Mouse (Mus musculus): ENCODE results near the gene Map3k4. TPM values are rescaled to one million over a fixed set of nuclear protein-coding genes. Genes with fewer than 3 reads are reported as not detected.

The Map3k4 gene
- polyA plus RNA-seq, 1 experiment = 12.3 TPM

DNA sequence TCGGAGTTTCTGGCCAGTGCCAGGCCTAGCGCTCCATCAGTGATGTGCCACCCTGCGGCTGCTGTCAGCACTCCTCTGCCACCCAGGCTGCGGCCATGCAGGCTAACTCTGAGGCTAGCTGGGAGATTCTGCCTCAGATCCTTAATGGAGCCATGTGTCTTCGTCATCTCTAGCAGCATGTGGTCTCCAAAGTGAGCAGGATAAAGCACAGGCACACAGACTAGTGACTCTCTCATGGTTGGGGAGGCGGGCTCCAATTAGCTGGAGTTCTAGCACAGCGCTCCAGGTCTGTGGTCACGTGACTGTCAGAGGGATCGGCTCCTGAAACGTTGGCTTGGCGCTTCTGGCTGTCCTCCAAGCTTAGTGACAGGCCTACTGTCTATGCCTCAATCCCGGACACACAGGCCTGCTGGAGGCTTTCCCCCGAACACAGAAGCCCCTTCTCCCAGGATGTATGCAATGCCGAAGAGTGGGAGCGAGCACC is 115.1 kb downstream of the Map3k4 start:
- DNase-seq (ENCODE audit: low read depth, low spot score) = no peak
- WGBS = 83% methylated on average over 15 of the region's 15 CpGs

DNA sequence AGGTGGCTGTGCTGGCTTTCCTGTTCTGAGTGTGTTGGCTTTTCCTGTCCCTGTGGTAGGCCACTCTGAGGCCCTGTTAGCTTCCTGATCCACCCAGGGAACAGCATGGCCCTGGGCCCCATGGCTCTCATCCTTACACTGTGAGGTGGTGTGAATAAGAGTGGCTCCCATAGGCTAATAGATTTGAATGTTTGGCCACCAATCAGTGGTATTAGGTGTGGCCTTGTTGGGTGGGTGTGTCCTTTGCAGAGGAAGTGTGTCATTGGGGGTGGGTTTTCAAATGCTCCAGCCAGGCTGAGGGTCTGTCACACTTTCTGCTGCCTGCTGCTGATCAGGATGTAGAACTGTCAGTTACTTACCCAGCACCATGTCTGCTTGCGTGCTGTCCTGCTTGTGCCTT is 117.5 kb downstream of the Map3k4 start:
- DNase-seq (ENCODE audit: low read depth, low spot score) = no peak
- whole genome bisulfite sequencing = 97% methylated on average over 1 of the region's 1 CpGs

DNA sequence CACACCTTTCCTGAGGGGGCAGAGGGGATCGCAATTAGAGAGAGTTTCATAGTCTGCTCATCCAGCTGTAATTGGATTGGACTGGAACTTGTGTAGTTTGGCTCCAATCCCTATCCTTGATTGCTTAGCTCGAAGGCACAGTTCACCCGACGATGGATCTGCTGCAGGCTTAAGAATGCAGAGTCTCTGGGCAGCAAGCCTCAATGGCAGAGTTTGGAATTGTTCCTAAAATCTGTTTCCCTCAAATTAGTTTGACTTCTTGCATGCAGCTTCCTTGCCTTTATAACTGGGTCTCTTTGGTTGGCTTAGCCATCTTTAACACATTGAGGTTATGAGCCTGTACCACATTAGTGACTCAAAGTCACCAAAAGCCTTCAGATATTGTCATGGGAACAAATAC is 118.7 kb downstream of the Map3k4 start:
- DNase-seq (ENCODE audit: low read depth, low spot score) = no peak
- WGBS = 28% methylated on average over 4 of the region's 4 CpGs

DNA sequence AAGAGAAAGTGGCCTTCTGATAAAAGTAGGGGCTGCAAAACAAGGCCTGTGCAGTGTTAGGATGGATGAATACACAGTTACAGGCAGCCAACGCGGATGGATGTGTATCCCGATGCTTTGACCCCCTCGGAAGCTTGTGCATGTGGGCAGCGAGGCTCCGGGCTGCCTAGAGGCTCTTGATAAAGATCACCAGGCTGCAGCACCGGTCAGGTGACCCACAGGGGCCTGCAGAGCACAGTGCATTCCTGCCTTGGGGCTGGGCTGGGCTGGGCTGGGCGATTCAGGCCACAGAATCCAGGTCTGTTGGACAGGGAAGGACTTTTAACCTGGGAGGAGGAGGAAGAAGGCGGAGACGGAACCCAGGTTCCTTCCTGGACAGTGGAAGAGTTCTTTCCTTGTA is 123.0 kb downstream of the Map3k4 start:
- 26% methylated on average over 10 of the region's 10 CpGs for WGBS
- peak; percentile 64 for DNase-seq (ENCODE audit: low read depth, low spot score)

DNA sequence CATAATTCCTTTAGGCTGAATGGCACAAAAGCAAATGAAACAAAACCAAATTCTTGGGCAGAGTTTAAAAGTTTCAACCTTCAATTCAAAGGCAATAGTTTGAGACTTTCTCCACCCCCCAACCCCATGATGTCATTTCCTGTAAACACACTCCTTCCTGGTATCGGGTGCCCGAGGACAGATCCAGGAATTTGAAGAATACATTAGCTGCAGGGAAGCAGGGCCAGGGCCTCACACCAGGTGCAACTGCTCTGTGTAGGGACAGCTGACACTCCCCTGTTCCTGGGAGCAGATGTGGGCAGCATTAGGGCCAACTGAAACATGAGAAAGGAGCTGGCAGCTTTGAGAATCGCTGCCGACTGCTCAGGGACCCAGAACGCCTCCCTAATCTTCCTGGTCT is 123.5 kb downstream of the Map3k4 start:
- 25% methylated on average over 5 of the region's 5 CpGs for WGBS
- no peak for DNase-seq (ENCODE audit: low read depth, low spot score)

DNA sequence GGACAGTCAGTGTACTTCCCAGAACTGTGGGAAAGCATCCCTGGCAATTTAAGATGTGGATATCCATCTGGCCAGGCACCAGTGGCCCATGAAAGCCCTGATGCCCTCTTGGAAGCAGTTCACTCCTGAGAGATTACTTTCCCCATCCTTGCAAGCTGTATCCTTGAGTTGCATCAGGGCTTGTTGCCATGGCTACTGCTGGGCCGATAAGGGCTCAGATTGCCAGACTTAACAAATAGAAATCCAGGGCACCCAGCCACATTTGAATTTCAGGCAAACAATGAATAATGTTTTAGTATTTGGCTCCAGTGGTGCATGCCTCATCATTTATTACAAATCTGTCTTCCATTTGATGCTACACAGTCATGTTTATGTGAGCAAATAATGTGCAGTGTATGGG is 130.8 kb downstream of the Map3k4 start:
- no peak for DNase-seq (ENCODE audit: low read depth, low spot score)
- 16% methylated on average over 1 of the region's 1 CpGs for WGBS

DNA sequence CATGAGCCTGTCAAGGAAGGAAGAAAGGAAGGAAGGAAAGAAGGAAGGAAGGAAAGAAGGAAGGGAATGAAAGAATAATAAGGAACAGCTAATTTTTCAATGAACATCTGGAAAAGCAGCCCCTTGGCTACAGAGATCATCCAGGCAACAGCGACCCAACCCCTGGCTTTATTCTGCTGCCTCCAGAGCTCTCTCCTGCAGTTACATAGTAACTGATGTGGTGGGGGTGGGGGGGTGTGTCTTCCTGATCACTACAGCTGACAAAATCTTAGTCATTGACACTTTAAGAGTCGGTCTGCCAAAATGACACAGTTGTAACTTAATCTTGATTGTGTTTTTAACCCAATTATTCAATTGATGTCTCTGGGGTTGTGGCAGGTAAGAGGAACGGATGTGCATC is 132.3 kb downstream of the Map3k4 start:
- no peak for DNase-seq (ENCODE audit: low read depth, low spot score)
- 85% methylated on average over 3 of the region's 3 CpGs for WGBS

DNA sequence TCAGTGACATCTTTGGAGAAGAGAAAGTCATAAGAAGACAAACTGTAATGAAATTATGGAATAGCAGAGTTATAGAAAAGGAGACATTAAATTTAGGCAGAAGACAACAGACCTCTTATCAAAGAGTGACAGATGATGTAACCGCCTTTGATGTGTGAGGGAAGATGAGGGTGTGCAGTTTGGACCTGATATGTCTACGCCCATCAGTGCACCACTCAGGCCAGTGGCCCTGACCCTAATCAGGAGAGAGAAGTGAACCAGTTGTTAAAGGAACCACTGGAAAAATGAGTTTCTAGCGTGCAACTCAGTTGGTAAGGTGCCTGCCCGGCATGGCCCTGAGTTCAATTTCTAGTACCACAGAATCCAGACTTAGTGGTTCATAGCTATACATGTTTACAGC is 132.7 kb downstream of the Map3k4 start:
- 94% methylated on average over 4 of the region's 4 CpGs for WGBS
- no peak for DNase-seq (ENCODE audit: low read depth, low spot score)

DNA sequence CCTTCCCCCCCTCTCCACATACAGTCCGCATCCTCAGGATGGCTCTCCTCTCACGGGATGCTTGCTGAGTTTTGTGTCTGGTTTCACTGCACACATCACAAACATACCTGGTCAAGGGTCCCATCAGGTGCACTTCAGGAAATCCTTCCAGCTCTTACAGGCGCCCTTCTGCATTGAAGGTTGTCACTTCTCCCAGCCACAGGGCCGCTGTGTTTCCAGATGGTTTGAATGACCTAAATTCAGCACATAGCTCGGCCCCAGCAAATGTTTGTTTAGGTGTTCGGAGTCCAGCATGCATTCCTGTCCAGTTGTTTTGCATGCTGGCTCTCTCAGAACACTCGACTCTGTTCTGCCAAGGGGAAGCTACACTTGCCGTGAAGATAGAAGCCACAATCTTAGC is 134.3 kb downstream of the Map3k4 start:
- no peak for DNase-seq (ENCODE audit: low read depth, low spot score)
- 64% methylated on average over 8 of the region's 8 CpGs for WGBS

DNA sequence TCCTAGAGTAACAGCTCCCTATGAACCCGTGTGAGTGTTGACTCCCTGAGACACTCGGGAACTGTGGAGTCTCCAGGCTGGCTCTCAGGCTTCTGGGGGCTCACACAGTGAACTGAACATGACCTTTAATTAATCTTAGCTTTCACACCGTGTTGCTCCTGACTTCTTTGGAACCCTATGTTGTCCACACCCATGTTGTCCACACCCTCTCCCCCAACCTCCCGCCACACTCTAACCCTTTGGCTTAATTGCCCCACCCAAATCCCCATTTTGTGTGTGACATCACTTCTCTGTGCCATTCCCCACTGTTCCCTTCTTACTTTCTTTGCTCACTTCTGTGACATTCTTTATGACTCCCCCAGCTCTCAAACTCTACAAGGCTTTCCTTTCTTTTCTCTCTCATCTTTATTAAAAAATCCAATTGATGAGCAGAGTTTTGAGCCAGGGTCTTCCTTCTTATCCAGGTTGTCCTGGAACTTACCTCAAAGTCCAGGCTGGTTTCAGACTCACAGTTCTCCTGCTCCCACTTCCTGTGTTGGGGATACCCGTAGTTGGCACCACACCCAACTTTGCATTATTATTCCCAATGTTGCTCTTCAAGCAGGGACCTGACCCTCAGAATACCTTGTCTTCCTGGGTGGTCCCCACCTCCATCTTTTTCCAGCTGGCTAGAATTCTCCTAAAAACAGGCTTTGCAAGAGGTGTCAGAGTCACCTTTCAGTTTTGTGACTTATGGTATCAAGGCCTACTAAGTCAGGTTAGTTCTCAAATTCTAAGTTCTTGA is 135.7 kb downstream of the Map3k4 start:
- 66% methylated on average over 5 of the region's 5 CpGs for WGBS
- no peak for DNase-seq (ENCODE audit: low read depth, low spot score)

DNA sequence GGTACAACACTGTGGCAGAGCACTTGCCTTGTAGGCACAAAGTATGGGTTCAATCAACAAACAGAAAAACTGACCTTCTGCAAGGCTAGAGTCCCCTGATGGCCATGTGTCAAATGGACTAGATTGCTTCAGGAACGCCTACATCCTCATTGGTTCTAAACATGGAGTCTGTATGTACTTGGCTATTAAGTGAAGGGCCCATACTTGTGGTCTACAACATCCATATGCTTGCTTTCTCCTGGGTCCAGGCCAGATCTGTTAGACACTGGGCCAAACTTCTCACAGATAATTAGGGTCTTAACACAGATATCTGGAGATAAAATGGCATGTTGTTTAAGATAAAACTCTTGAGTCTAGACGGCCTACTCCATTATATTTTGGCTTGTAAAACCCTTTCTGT is 138.8 kb downstream of the Map3k4 start:
- WGBS = 86% methylated on average over 2 of the region's 2 CpGs
- DNase-seq (ENCODE audit: low read depth, low spot score) = no peak

DNA sequence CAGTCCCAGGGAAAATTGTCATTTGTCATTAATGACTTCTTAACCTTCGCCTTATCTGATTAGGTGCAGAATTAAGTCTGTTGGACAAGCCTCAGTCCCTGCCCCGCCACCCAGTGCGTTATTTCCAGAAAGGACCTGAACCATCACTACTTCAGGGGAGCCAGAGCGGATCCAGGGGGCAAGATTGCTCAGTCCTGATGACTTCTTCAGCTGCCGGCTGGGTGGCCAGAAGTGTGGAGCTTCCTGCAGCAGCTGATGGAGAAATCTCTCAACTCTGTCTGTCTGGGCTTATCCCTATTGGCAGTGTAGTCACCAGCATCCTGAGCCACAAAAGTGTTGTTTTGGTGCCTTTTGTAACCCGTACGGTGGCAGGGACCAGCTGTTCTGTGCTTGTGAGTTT is 139.3 kb downstream of the Map3k4 start:
- 91% methylated on average over 7 of the region's 7 CpGs for WGBS
- DNase-seq (ENCODE audit: low read depth, low spot score) = no peak

Other genes starting within 250 kb of the Map3k4 start
- gene Agpat4, start 200.1 kb downstream of the Map3k4 start, polyA plus RNA-seq (2012; rRNA removed) = 21.8 and 31.1 TPM in 2 replicates
- gene Plg, start 59.8 kb upstream of the Map3k4 start, polyA plus RNA-seq (2012; rRNA removed) = 0.05 and 0.09 TPM in 2 replicates
- gene Slc22a3, start 188.9 kb upstream of the Map3k4 start, polyA plus RNA-seq (2012; rRNA removed) = 0.74 and 0.96 TPM in 2 replicates